Mouse (Mus musculus) forebrain, embryonic 13.5 days (tissue): ENCODE measurements around the gene Adgrl1. TPM values are rescaled to one million over a fixed set of nuclear protein-coding genes. Genes with fewer than 3 reads are reported as not detected.
"Not testable (repeated sequence)": the region's sequence is repeated elsewhere in the genome, so short reads cannot be mapped to it uniquely, and the experiment has no call there.

Experiments used
- ATAC-seq: fragments of 200-750 bp; cut with Nextera tagmentation; 2 replicates; pipeline ENCODE4 v1.8.0; 2017
- H3K27ac ChIP-seq: fragments of 300-500 bp; sonication (generic); 2 replicates; pipeline ENCODE4 v1.5.1; 2015; ENCODE audit warnings: inconsistent platforms, mild to moderate bottlenecking, moderate library complexity
- H3K27me3 ChIP-seq: fragments of 300-500 bp; sonication (generic); 2 replicates; pipeline ENCODE4 v1.6.1; 2015; ENCODE audit warnings: mild to moderate bottlenecking, inconsistent platforms
- H3K36me3 ChIP-seq: fragments of 300-500 bp; sonication (generic); 2 replicates; pipeline ENCODE4 v1.6.1; 2015; ENCODE audit warnings: mild to moderate bottlenecking, inconsistent platforms; ENCODE audit not compliant: poor library complexity, severe bottlenecking
- H3K4me1 ChIP-seq: fragments of 300-500 bp; sonication (generic); 2 replicates; pipeline ENCODE4 v1.6.1; 2015; ENCODE audit warnings: inconsistent platforms
- H3K4me2 ChIP-seq: fragments of 300-500 bp; sonication (generic); 2 replicates; pipeline ENCODE4 v1.6.1; 2015; ENCODE audit warnings: inconsistent platforms, mild to moderate bottlenecking, moderate library complexity
- H3K4me3 ChIP-seq: fragments of 300-500 bp; sonication (generic); 2 replicates; pipeline ENCODE4 v1.5.1; 2015; ENCODE audit warnings: mild to moderate bottlenecking, inconsistent platforms
- H3K9ac ChIP-seq: fragments of 300-500 bp; sonication (generic); 2 replicates; pipeline ENCODE4 v1.6.1; 2015; ENCODE audit warnings: mild to moderate bottlenecking, inconsistent platforms
- H3K9me3 ChIP-seq: fragments of 300-500 bp; sonication (generic); replicated peaks from 2 replicates; pipeline ENCODE4 v1.6.1; 2016; ENCODE audit warnings: inconsistent platforms
- WGBS: fragments of 180-500 bp; shearing (Covaris S2); methylation state at CpG from one replicate; pipeline ENCODE4 v1.1.7; 2015; 5-methylcytosine and 5-hydroxymethylcytosine counted together
- microRNA-seq: library from miRNA; unstranded; fragments of <30 nt; microRNA quantifications from one replicate; pipeline ENCODE4, GENCODE M21; 2016
- polyA plus RNA-seq: library from polyadenylated mRNA; unstranded; fragments of >200 nt; fragmentation: Nextera tagmentation; extraction: Ambion mirVana; gene quantifications from 2 replicates; pipeline ENCODE4 v1.2.1, GENCODE M21; 2015

Gene Adgrl1
- polyA plus RNA-seq, 1 experiment from 2014 or later, result 32.8 TPM

DNA sequence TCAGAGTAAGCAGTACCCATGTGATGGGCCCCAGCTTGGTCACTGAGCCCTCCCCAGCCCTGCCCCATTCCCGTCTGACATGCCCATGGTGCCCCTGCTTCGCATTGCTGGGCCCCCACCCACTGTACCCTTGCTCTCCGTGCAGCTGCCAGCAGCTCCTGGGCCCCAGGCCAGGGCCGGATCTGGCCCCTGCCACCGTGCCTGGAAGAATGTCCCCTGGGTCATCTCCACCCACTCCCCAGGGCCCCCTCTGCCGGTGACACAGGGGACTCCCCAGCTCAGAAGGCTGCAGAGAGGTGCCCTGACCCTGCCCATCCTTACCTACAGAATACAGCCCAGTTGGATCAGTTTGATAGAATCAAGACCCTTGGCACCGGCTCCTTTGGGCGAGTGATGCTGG, 80.9 kb downstream of the Adgrl1 start:
- no peaks in the 10 kb centered on the region for H3K27me3 ChIP-seq
- no peak overlapping the region for H3K4me3 ChIP-seq
- H3K4me2 ChIP-seq, result no peak overlapping the region
- no peaks in the 10 kb centered on the region; the same call in 1 of the 2 replicates for H3K9me3 ChIP-seq
- no peak for ATAC-seq
- H3K36me3 ChIP-seq, result peaks cover 56% of the 10 kb centered on the region
- WGBS, result 90% methylated on average over 8 of the region's 8 CpGs
- H3K9ac ChIP-seq, result no peak overlapping the region
- H3K27ac ChIP-seq, result no peak overlapping the region
- peaks cover 24% of the 10 kb centered on the region for H3K4me1 ChIP-seq

DNA sequence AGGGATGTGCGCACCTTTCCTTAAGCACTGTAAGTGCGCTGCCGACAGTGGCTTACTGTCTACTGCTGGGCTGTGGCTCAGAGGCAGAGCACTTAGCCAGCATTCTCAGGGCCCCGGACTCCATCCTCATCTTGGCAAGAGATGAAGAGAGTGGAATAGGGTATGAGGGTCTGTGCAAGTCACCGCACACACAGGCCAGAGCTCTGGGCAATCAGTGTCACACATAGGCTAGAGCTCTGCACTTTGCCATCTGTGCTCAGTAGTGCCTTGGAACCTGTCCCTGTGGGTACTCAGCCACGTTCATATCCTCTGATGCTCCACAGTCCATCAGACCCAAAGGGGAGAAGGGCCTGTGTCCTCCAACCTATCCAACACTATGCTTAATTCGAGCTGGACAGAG, 81.6 kb downstream of the Adgrl1 start:
- H3K4me1 ChIP-seq, result peaks cover 21% of the 10 kb centered on the region
- 95% methylated on average over 7 of the region's 7 CpGs for WGBS
- H3K4me3 ChIP-seq, result no peak overlapping the region
- no peak overlapping the region for H3K4me2 ChIP-seq
- no peak for ATAC-seq
- H3K9me3 ChIP-seq, result no peaks in the 10 kb centered on the region; the same call in 1 of the 2 replicates
- peaks cover 63% of the 10 kb centered on the region for H3K36me3 ChIP-seq
- H3K27ac ChIP-seq, result no peak overlapping the region
- H3K9ac ChIP-seq, result no peak overlapping the region
- no peaks in the 10 kb centered on the region for H3K27me3 ChIP-seq

DNA sequence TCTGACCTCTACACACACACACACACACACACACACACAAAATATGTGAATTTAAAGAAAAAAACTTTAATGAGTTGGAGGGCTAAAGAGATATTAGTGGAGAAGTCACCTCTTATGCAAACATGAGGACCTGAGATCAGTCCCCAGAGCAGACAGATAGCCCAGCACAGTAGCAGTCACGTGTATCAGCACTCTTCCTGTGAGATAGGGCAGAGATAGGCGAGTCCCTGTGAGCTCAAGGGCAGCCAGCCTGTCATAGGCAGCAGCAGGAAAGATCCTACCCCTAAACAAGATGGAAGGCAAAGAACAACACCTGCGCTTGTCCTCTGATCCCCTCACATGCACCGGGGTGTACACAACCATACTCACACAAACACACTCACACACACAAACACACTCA, 82.5 kb downstream of the Adgrl1 start:
- no peaks in the 10 kb centered on the region for H3K27me3 ChIP-seq
- H3K9me3 ChIP-seq, result no peaks in the 10 kb centered on the region; the same call in 1 of the 2 replicates
- ATAC-seq, result no peak
- peaks cover 72% of the 10 kb centered on the region for H3K36me3 ChIP-seq
- H3K4me1 ChIP-seq, result peaks cover 12% of the 10 kb centered on the region
- no peak overlapping the region for H3K4me3 ChIP-seq
- no peak overlapping the region for H3K4me2 ChIP-seq
- H3K9ac ChIP-seq, result no peak overlapping the region
- WGBS, result 87% methylated on average over 4 of the region's 4 CpGs
- H3K27ac ChIP-seq, result no peak overlapping the region

DNA sequence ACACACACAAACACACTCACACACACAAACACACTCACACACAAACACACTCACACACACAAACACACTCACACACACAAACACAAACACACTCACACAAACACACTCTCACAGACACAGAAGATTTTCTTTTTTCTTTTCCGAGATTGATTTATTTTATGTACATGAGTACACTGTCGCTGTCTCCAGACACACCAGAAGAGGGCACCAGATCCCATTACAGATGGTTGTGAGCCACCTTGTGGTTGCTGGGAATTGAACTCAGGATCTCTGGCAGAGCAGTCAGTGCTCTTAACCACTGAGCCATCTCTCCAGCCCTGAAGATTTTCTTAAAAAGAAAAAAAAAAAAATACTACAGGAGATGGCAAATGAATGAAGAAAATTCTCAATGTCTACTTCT, 83.3 kb downstream of the Adgrl1 start:
- ATAC-seq, H3K27ac ChIP-seq, H3K4me3 ChIP-seq, H3K9ac ChIP-seq, H3K4me1 ChIP-seq, H3K9me3 ChIP-seq, H3K27me3 ChIP-seq, H3K4me2 ChIP-seq: not testable (repeated sequence)
- peaks cover 80% of the 10 kb centered on the region for H3K36me3 ChIP-seq
- 93% methylated on average over 2 of the region's 2 CpGs for WGBS

DNA sequence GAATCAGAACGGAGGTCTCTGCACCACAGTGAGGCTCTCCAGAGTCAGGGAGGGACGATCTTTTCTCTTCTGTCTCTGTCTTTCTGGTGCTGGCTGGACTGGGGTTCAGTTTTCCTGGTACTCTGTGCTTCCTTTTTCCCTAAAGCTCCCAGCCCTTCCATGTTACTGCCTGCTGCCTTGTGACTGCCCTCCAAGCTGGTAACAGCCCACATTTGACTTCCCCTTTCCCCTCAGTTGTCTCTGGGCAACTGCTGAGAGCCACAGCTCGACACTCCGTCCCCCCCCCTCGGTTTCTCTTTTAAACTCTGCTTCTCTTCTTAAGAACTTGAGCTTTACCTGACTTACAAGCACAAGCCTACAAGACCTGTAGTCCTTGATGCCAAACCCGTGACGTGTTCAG, 89.3 kb downstream of the Adgrl1 start:
- peaks cover 90% of the 10 kb centered on the region for H3K36me3 ChIP-seq
- no peak overlapping the region for H3K4me3 ChIP-seq
- no peak overlapping the region for H3K27ac ChIP-seq
- H3K4me2 ChIP-seq, result no peak overlapping the region
- 92% methylated on average over 7 of the region's 7 CpGs for WGBS
- no peak overlapping the region for H3K9ac ChIP-seq
- no peaks in the 10 kb centered on the region for H3K9me3 ChIP-seq
- ATAC-seq, result no peak
- H3K27me3 ChIP-seq, result no peaks in the 10 kb centered on the region
- no peaks in the 10 kb centered on the region for H3K4me1 ChIP-seq

DNA sequence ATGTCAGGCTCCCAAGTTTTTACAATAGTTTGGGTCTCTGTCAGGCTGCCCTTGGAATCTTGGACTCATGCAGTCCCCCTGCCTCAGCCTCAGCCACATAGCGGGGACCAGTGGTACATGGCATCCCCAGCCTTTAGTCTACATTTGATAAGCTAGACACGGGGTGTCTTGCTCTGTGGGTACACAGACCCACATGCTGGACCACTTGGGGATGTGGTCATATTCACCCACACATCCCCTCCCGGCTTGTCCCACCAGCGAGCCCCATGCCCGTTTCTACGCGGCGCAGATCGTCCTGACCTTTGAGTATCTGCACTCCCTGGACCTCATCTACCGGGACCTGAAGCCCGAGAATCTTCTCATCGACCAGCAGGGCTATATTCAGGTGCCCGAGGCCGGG, 90.3 kb downstream of the Adgrl1 start:
- Histone ChIP-seq H3K9ac (no peak overlapping the region), H3K4me2 (no peak overlapping the region), H3K27ac (no peak overlapping the region), H3K9me3 (no peaks in the 10 kb centered on the region), H3K36me3 (peaks cover 91% of the 10 kb centered on the region), H3K4me3 (no peak overlapping the region), H3K4me1 (no peaks in the 10 kb centered on the region), H3K27me3 (no peaks in the 10 kb centered on the region)
- no peak for ATAC-seq
- WGBS, result 92% methylated on average over 14 of the region's 14 CpGs

Small RNA genes within 50 kb of the gene (microRNA-seq; reads per million reads assigned to microRNA genes)
- gene Gm44330 (not detected), gene Gm44450 (not detected)

Other genes with a start within 250 kb of the Adgrl1 start
- gene Gipc1, start 247.4 kb upstream of the Adgrl1 start, polyA plus RNA-seq, result 190 and 196 TPM in 2 replicates
- 0.67 and 0.78 TPM in 2 replicates for gene Ptger1, start 233.4 kb upstream of the Adgrl1 start, polyA plus RNA-seq
- gene Pkn1, start 200.9 kb upstream of the Adgrl1 start, polyA plus RNA-seq, result 25.6 and 26.7 TPM in 2 replicates
- gene Ddx39, start 184.9 kb upstream of the Adgrl1 start, polyA plus RNA-seq, result 183 and 200 TPM in 2 replicates
- gene Adgre5, start 158.8 kb upstream of the Adgrl1 start, polyA plus RNA-seq, result 6.7 and 7.2 TPM in 2 replicates
- gene Gm10644, start 55.1 kb downstream of the Adgrl1 start, polyA plus RNA-seq, result 0.67 and 0.98 TPM in 2 replicates
- gene Asf1b, start 55.4 kb downstream of the Adgrl1 start, polyA plus RNA-seq, result 44.0 and 44.9 TPM in 2 replicates
- 146 and 148 TPM in 2 replicates for gene Prkaca, start 72.9 kb downstream of the Adgrl1 start, polyA plus RNA-seq
- 9.5 and 10.2 TPM in 2 replicates for gene Samd1, start 97.6 kb downstream of the Adgrl1 start, polyA plus RNA-seq
- 1.00 and 1.2 TPM in 2 replicates for gene 1700067K01Rik, start 101.4 kb downstream of the Adgrl1 start, polyA plus RNA-seq
- 0.37 TPM in 1 of 2 replicates, not detected in the other for gene 2210011C24Rik, start 112.1 kb downstream of the Adgrl1 start, polyA plus RNA-seq
- 1.9 and 2.1 TPM in 2 replicates for gene Palm3, start 121.4 kb downstream of the Adgrl1 start, polyA plus RNA-seq
- gene Il27ra, start 142.5 kb downstream of the Adgrl1 start, polyA plus RNA-seq, result 0.23 and 0.29 TPM in 2 replicates
- gene Rln3, start 144.9 kb downstream of the Adgrl1 start, polyA plus RNA-seq, result not detected in 2 replicates
- 1.1 and 1.5 TPM in 2 replicates for gene Gm10643, start 165.0 kb downstream of the Adgrl1 start, polyA plus RNA-seq
- 6.7 and 8.3 TPM in 2 replicates for gene Rfx1, start 166.7 kb downstream of the Adgrl1 start, polyA plus RNA-seq
- 17.0 and 19.2 TPM in 2 replicates for gene Dcaf15, start 204.7 kb downstream of the Adgrl1 start, polyA plus RNA-seq
- gene Podnl1, start 225.9 kb downstream of the Adgrl1 start, polyA plus RNA-seq, result 0.24 and 0.27 TPM in 2 replicates
- 18.6 and 24.1 TPM in 2 replicates for gene Cc2d1a, start 247.8 kb downstream of the Adgrl1 start, polyA plus RNA-seq
- gene 4930432K21Rik, start 247.9 kb downstream of the Adgrl1 start, polyA plus RNA-seq, result 2.2 and 2.3 TPM in 2 replicates